Mouse (Mus musculus) MEL (cell line): ENCODE results near the gene Pus3. TPM values are rescaled to one million over a fixed set of nuclear protein-coding genes. Genes with fewer than 3 reads are reported as not detected.

Experiments used
- DNase-seq: peaks from one replicate; pipeline ENCODE4 v3.0.0; 2011; ENCODE audit warnings: low read depth, low spot score
- H3K27ac ChIP-seq: 2 replicates; pipeline ENCODE4 v1.5.1; 2012; ENCODE audit warnings: low read depth, mild to moderate bottlenecking, control low read depth, low read length, moderate library complexity; ENCODE audit not compliant: control insufficient read depth
- H3K27me3 ChIP-seq, 2 experiments: fragments of 150-350 bp in 1 of 2; sonication (generic) in 1 of 2; 2 replicates each; pipeline ENCODE4 v1.6.1; 2012; ENCODE audit warnings: low read length in 2 of 2, mild to moderate bottlenecking in 2 of 2, improper control_type of control experiment in 1 of 2, moderate library complexity in 1 of 2; ENCODE audit not compliant: insufficient read depth in 2 of 2, control insufficient read depth in 1 of 2
- H3K36me3 ChIP-seq, 2 experiments: 2 replicates each; pipeline ENCODE4 v1.6.1; 2012 to 2014; ENCODE audit warnings: low read length in 2 of 2, improper control_type of control experiment in 1 of 2, inconsistent platforms in 1 of 2, mild to moderate bottlenecking in 1 of 2; ENCODE audit not compliant: insufficient read depth in 2 of 2, control insufficient read depth in 1 of 2
- H3K4me1 ChIP-seq, 2 experiments: fragments of 150-350 bp in 1 of 2; sonication (generic) in 1 of 2; 2 replicates each; pipeline ENCODE4 v1.6.1; 2012; ENCODE audit warnings: low read length in 2 of 2, improper control_type of control experiment in 1 of 2, mild to moderate bottlenecking in 1 of 2; ENCODE audit not compliant: insufficient read depth in 2 of 2, control insufficient read depth in 1 of 2
- H3K4me3 ChIP-seq, 2 experiments: fragments of 150-350 bp in 1 of 2; sonication (generic) in 1 of 2; 2 replicates each; pipeline ENCODE4 v1.5.1; 2012; ENCODE audit warnings: low read depth in 2 of 2, low read length in 2 of 2, mild to moderate bottlenecking in 2 of 2, moderate library complexity in 2 of 2, control low read depth in 1 of 2, improper control_type of control experiment in 1 of 2; ENCODE audit not compliant: control insufficient read depth in 1 of 2, insufficient read depth in 1 of 2
- H3K79me2 ChIP-seq: 2 replicates; pipeline ENCODE4 v1.6.1; 2012; ENCODE audit warnings: mild to moderate bottlenecking, low read length, moderate library complexity; ENCODE audit not compliant: control insufficient read depth, poor library complexity, insufficient read depth
- H3K9ac ChIP-seq: 2 replicates; pipeline ENCODE4 v1.6.1; 2012; ENCODE audit warnings: low read depth, mild to moderate bottlenecking, control low read depth, low read length, moderate library complexity; ENCODE audit not compliant: control insufficient read depth, poor library complexity, severe bottlenecking
- H3K9me3 ChIP-seq: fragments of 150-350 bp; sonication (generic); replicated peaks from 2 replicates; pipeline ENCODE4 v1.6.1; 2012; ENCODE audit warnings: mild to moderate bottlenecking, low read length, improper control_type of control experiment, moderate library complexity; ENCODE audit not compliant: insufficient read depth
- BHLHE40 ChIP-seq: IDR thresholded peaks from 2 replicates; pipeline ENCODE4 v1.6.1; 2012; ENCODE audit warnings: low read depth, mild to moderate bottlenecking, inconsistent platforms, low read length, improper control_type of control experiment, borderline replicate concordance
- CHD1 ChIP-seq: IDR thresholded peaks from 2 replicates; pipeline ENCODE4 v1.6.1; 2012; ENCODE audit warnings: low read depth, mild to moderate bottlenecking, inconsistent platforms, low read length, improper control_type of control experiment
- CHD2 ChIP-seq: IDR thresholded peaks from 2 replicates; pipeline ENCODE4 v1.6.1; 2011; ENCODE audit warnings: low read length, improper control_type of control experiment
- EP300 ChIP-seq, 2 experiments: IDR thresholded peaks; 2 replicates each; pipeline ENCODE4 v1.6.1; 2011; ENCODE audit warnings: improper control_type of control experiment in 2 of 2, low read length in 2 of 2, low read depth in 1 of 2, mild to moderate bottlenecking in 1 of 2
- ETS1 ChIP-seq: IDR thresholded peaks from 2 replicates; pipeline ENCODE4 v1.6.1; 2012; ENCODE audit warnings: low read depth, mild to moderate bottlenecking, inconsistent platforms, low read length, improper control_type of control experiment, moderate library complexity
- GABPA ChIP-seq: IDR thresholded peaks from 2 replicates; pipeline ENCODE4 v1.6.1; 2012; ENCODE audit warnings: low read depth, mild to moderate bottlenecking, inconsistent platforms, low read length, improper control_type of control experiment, moderate library complexity
- GATA1 ChIP-seq: IDR thresholded peaks from 2 replicates; pipeline ENCODE4 v1.6.1; 2011; ENCODE audit warnings: low read depth, low read length, improper control_type of control experiment
- HCFC1 ChIP-seq: IDR thresholded peaks from 2 replicates; pipeline ENCODE4 v1.6.1; 2012; ENCODE audit warnings: low read depth, mild to moderate bottlenecking, inconsistent platforms, low read length, improper control_type of control experiment, moderate library complexity
- JUND ChIP-seq: IDR thresholded peaks from 2 replicates; pipeline ENCODE4 v1.6.1; 2011; ENCODE audit warnings: low read depth, mild to moderate bottlenecking, improper control_type of control experiment, low read length
- KAT2A ChIP-seq: conservative IDR thresholded peaks from 2 replicates; pipeline ENCODE4 v1.6.1; 2012; ENCODE audit warnings: low read depth, low read length, improper control_type of control experiment, inconsistent platforms
- MAFK ChIP-seq: IDR thresholded peaks from 2 replicates; pipeline ENCODE4 v1.6.1; 2011; ENCODE audit warnings: low read depth, mild to moderate bottlenecking, low read length, improper control_type of control experiment, borderline replicate concordance
- MAX ChIP-seq: IDR thresholded peaks from 2 replicates; pipeline ENCODE4 v1.6.1; 2011; ENCODE audit warnings: low read length, improper control_type of control experiment
- MAZ ChIP-seq: IDR thresholded peaks from 2 replicates; pipeline ENCODE4 v1.6.1; 2012; ENCODE audit warnings: low read depth, mild to moderate bottlenecking, inconsistent platforms, low read length, improper control_type of control experiment
- MEF2A ChIP-seq: IDR thresholded peaks from 2 replicates; pipeline ENCODE4 v1.6.1; 2014; ENCODE audit warnings: low read depth, mild to moderate bottlenecking, inconsistent platforms, low read length, improper control_type of control experiment; ENCODE audit not compliant: poor library complexity, insufficient replicate concordance, severe bottlenecking; ENCODE audit errors: extremely low read depth
- MXI1 ChIP-seq: IDR thresholded peaks from 2 replicates; pipeline ENCODE4 v1.6.1; 2011; ENCODE audit warnings: mild to moderate bottlenecking, low read depth, low read length, improper control_type of control experiment
- MYB ChIP-seq: IDR thresholded peaks from 2 replicates; pipeline ENCODE4 v1.6.1; 2011; ENCODE audit warnings: mild to moderate bottlenecking, low read depth, low read length, improper control_type of control experiment
- MYC ChIP-seq: IDR thresholded peaks from 2 replicates; pipeline ENCODE4 v1.6.1; 2011; ENCODE audit warnings: low read depth, mild to moderate bottlenecking, low read length, improper control_type of control experiment, moderate library complexity
- NELFE ChIP-seq: IDR thresholded peaks from 2 replicates; pipeline ENCODE4 v1.6.1; 2011; ENCODE audit warnings: low read depth, low read length, improper control_type of control experiment
- NRF1 ChIP-seq: IDR thresholded peaks from 2 replicates; pipeline ENCODE4 v1.6.1; 2014; ENCODE audit warnings: low read depth, mild to moderate bottlenecking, inconsistent platforms, low read length, improper control_type of control experiment, moderate library complexity; ENCODE audit not compliant: poor library complexity, insufficient read depth, severe bottlenecking
- POLR2A ChIP-seq, 2 experiments: IDR thresholded peaks; 2 replicates each; pipeline ENCODE4 v1.6.1; 2011 to 2012; ENCODE audit warnings: low read length in 2 of 2, mild to moderate bottlenecking in 2 of 2, control low read depth in 1 of 2, improper control_type of control experiment in 1 of 2, low read depth in 1 of 2, moderate library complexity in 1 of 2; ENCODE audit not compliant: control insufficient read depth in 1 of 2, insufficient read depth in 1 of 2, poor library complexity in 1 of 2
- POLR2AphosphoS2 ChIP-seq: IDR thresholded peaks from 2 replicates; pipeline ENCODE4 v1.6.1; 2011; ENCODE audit warnings: low read length, improper control_type of control experiment
- POLR2AphosphoS5 ChIP-seq: IDR thresholded peaks from 2 replicates; pipeline ENCODE4 v1.6.1; 2012; ENCODE audit warnings: low read depth, borderline replicate concordance, mild to moderate bottlenecking, inconsistent platforms, low read length, moderate library complexity, mixed read lengths
- RAD21 ChIP-seq: IDR thresholded peaks from 2 replicates; pipeline ENCODE4 v1.6.1; 2011; ENCODE audit warnings: mild to moderate bottlenecking, low read depth, low read length, improper control_type of control experiment
- RCOR1 ChIP-seq: IDR thresholded peaks from 2 replicates; pipeline ENCODE4 v1.6.1; 2012; ENCODE audit warnings: low read depth, mild to moderate bottlenecking, inconsistent platforms, low read length, improper control_type of control experiment
- SIN3A ChIP-seq: IDR thresholded peaks from 2 replicates; pipeline ENCODE4 v1.6.1; 2012; ENCODE audit warnings: low read length, improper control_type of control experiment, inconsistent platforms
- SMC3 ChIP-seq: IDR thresholded peaks from 2 replicates; pipeline ENCODE4 v1.6.1; 2011; ENCODE audit warnings: low read depth, low read length, improper control_type of control experiment
- TAL1 ChIP-seq: IDR thresholded peaks from 2 replicates; pipeline ENCODE4 v1.6.1; 2012; ENCODE audit warnings: mild to moderate bottlenecking, inconsistent platforms, low read length, moderate library complexity, mixed read lengths
- TBP ChIP-seq: IDR thresholded peaks from 2 replicates; pipeline ENCODE4 v1.8.0; 2011; ENCODE audit warnings: low read depth, low read length, improper control_type of control experiment
- UBTF ChIP-seq: IDR thresholded peaks from 2 replicates; pipeline ENCODE4 v1.6.1; 2012; ENCODE audit warnings: low read depth, mild to moderate bottlenecking, inconsistent platforms, low read length, improper control_type of control experiment, moderate library complexity, borderline replicate concordance; ENCODE audit not compliant: insufficient read depth
- USF1 ChIP-seq: IDR thresholded peaks from 2 replicates; pipeline ENCODE4 v1.6.1; 2014; ENCODE audit warnings: low read depth, mild to moderate bottlenecking, inconsistent platforms, low read length, improper control_type of control experiment, moderate library complexity
- USF2 ChIP-seq, 2 experiments: IDR thresholded peaks; 2 replicates each; pipeline ENCODE4 v1.6.1; 2011 to 2012; ENCODE audit warnings: improper control_type of control experiment in 2 of 2, low read length in 2 of 2, borderline replicate concordance in 1 of 2, inconsistent platforms in 1 of 2, low read depth in 1 of 2, mild to moderate bottlenecking in 1 of 2; ENCODE audit not compliant: insufficient read depth in 1 of 2
- ZC3H11A ChIP-seq: IDR thresholded peaks from 2 replicates; pipeline ENCODE4 v1.6.1; 2012; ENCODE audit warnings: low read depth, mild to moderate bottlenecking, inconsistent platforms, low read length, improper control_type of control experiment
- ZKSCAN1 ChIP-seq: IDR thresholded peaks from 2 replicates; pipeline ENCODE4 v1.6.1; 2012; ENCODE audit warnings: low read depth, mild to moderate bottlenecking, inconsistent platforms, low read length, improper control_type of control experiment, moderate library complexity
- ZMIZ1 ChIP-seq: IDR thresholded peaks from 2 replicates; pipeline ENCODE4 v1.6.1; 2012; ENCODE audit warnings: low read depth, mild to moderate bottlenecking, inconsistent platforms, low read length, improper control_type of control experiment, moderate library complexity
- ZNF384 ChIP-seq: IDR thresholded peaks from 2 replicates; pipeline ENCODE4 v1.6.1; 2012; ENCODE audit warnings: low read depth, mild to moderate bottlenecking, inconsistent platforms, low read length, improper control_type of control experiment
- polyA plus RNA-seq, 2 experiments: library from polyadenylated mRNA; stranded (reverse) in 1 of 2; unstranded in 1 of 2; fragments of >175 nt in 1 of 2; fragments of >200 nt in 1 of 2; gene quantifications; 2 replicates each; pipeline versions ENCODE4 v1.2.1 to v1.2.4; 2012; ENCODE audit warnings: low replicate concordance in 2 of 2, low read depth in 1 of 2; ENCODE audit not compliant: insufficient read length in 2 of 2, insufficient read depth in 1 of 2, missing spikeins in 1 of 2
- total RNA-seq: library from RNA; depleted of rRNA; stranded (reverse); fragments of 300-350 nt; gene quantifications from 2 replicates; pipeline ENCODE4 v1.2.3, GENCODE M21; 2012

Pus3 gene
- total and polyA plus RNA-seq, 3 experiments, result 15.8 to 23.8 TPM; not detected in 1

- Histone ChIP-seq H3K79me2 (peaks cover 20% of the 10 kb centered on the region), H3K4me3 (peak overlapping the region; percentile 64 to 92), H3K4me1 (peaks cover 0 to 11% of the 10 kb centered on the region in 2 experiments; a peak in 3 of 4 replicates), H3K27ac (peak overlapping the region; percentile 56), H3K9me3 (no peaks in the 10 kb centered on the region), H3K36me3 (peaks cover 9 to 27% of the 10 kb centered on the region in 2 experiments), H3K27me3 (peaks cover 0 to 4% of the 10 kb centered on the region in 2 experiments; a peak in 2 of 4 replicates), H3K9ac (peak overlapping the region; percentile 64)
- DNase-seq, result peak; percentile 95
- TF ChIP-seq SMC3 (no peak), TAL1 (no peak), EP300 (IDR thresholded peaks at IDR 0.05; ENCODE audit: low read depth in 1 of 2, low read length in 2 of 2) (no peak), ZNF384 (no peak), SIN3A (peak; percentile 89), MEF2A (no peak), HCFC1 (peak; percentile 100), POLR2A (IDR thresholded peaks at IDR 0.05; ENCODE audit: control insufficient read depth in 1 of 2, insufficient read depth in 1 of 2, low read depth in 1 of 2, low read length in 2 of 2, poor library complexity in 1 of 2) (peak; percentile 67 to 95), MAX (peak; percentile 94), MAFK (no peak), RAD21 (no peak), ZKSCAN1 (no peak), CHD1 (no peak), MYB (no peak), BHLHE40 (no peak), USF2 (IDR thresholded peaks at IDR 0.05; ENCODE audit: borderline replicate concordance in 1 of 2, insufficient read depth in 1 of 2, low read depth in 1 of 2, low read length in 2 of 2) (no peak), RCOR1 (no peak), ZMIZ1 (peak; percentile 69), TBP (peak; percentile 79), UBTF (no peak), MXI1 (peak; percentile 89), JUND (no peak), MYC (peak; percentile 99), POLR2AphosphoS5 (peak; percentile 33; the same call in 1 of the 2 replicates), POLR2AphosphoS2 (peak; percentile 59; the same call in 1 of the 2 replicates), GATA1 (no peak), KAT2A (peak; percentile 94), NRF1 (peak; percentile 94), MAZ (no peak), NELFE (peak; percentile 92), USF1 (no peak), GABPA (no peak), CHD2 (0 out of 2 replicates have a peak, but pooled peaks have one; percentile 10), ETS1 (0 out of 2 replicates have a peak, but pooled peaks have one; percentile 13), ZC3H11A (no peak)
These were observed 855 bp downstream of the Pus3 start for GRCm38 (mm10) chr9:35559009-35559890.
